Mouse (Mus musculus) CD4-positive, CD25-positive, alpha-beta regulatory T cell (primary cell): ENCODE data around the gene Dusp13. TPM values are rescaled to one million over a fixed set of nuclear protein-coding genes. Genes with fewer than 3 reads are reported as not detected.

Source experiments
- polyA plus RNA-seq: library from polyadenylated mRNA; unstranded; fragments of 100-300 nt; shearing (Covaris generic); gene quantifications from one replicate; pipeline ENCODE4 v1.2.1, GENCODE M21; 2017

The Dusp13 gene
- not detected for polyA plus RNA-seq

DNA sequence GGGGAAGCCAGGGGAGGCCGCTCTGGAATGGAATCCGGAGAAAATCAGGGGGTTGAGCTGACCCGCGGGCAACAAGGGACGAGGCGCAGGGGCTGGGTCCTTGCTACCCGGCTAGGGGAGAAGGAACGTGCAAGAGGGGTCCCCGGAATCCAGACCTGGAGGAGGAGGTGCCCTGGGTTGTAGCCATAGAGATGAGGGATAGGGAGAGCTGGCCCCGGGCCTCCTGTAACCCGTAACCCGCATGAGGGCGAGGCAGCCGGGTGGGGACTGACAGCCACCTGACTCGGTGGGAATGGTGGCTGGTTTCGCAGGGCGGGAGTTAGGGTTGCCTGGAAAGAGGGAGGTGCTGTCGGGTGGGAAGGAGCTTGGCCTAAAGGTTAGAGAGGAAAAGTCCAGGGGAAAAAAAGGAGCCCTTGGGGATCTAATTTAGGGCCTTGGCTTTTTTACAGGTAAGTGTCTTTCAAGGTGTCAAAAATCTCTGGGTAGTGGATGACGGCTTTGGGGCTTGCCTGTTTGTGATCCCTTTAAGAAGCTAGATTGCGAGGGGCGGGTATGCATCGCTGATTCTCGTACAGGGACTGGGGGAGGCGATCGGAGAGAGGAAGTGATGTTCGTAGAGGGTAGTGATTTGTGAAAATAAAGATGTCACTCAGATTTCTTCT, at the start of gene Dusp13:
Gene Dusp13 (minus strand): TSS at position 301 of the 662 bp plus-strand sequence.

DNA sequence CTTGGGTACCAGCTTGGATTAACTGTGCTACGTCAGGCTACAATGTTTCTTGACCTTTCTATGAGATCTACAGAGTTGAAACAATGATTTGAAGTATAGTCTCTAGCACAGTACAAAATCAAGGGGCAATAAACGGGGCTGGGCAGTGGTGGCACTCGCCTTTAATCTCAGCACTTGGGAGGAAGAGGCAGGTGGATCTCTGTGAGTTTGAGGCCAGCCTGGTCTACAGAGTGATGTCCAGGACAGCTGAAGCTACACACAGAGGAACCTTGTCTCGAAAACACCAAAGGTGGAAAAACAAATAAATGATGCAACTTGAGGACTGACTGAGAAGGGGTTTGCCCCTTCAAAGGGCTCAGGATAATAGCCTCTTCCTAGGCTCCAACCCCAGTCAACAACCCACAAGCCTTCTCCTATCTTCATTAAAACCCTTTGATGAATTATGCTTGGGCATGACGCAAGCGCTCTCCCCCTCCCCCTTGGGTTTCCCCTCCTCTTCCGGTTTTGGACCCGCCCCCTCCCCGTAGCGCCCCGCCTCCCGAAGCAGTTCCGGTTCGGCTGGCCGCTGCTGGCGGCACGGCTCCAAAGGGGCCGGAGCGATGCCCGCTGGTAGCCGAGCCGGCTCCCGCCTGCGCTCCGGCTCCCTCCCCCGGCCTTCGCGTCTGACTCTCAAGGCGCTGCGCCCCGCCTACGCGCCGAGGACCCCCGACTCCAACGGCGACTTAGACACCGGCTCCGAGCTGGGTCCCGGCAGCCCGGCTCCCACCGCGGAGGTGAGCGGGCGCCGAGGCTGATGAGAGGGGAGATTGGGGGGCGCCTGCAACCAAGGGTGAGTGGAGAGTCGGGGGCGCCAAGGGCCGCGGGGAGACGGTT, 737 bp downstream of the Dusp13 start, which contains the start of gene Samd8:
Gene Samd8 (plus strand): TSS at position 524 of the 873 bp plus-strand sequence.

DNA sequence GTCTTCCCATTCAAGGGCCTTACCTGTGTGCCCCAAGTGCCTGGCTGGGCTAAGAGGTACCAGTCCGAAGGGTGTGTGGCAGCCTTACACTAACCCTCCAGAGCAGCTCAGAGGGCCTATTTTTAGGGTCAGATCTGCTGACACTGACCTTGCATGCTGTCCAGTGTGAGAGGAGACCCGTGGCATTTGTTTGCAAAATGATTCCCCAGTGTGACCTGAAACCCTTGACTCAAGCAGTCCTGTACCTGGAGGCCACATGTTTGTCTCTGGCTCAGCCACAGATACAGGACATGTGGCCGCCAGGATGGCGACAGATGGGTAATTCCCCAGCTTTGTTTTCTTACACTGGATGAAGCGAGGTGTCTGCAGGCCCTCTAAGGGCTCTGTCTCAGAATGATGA, 36.5 kb downstream of the Dusp13 start, which contains the start of gene Dupd1:
Gene Dupd1 (minus strand): TSS at position 91 of the 400 bp plus-strand sequence.

Other genes starting within 250 kb of the Dusp13 start
- not detected for gene Dupd1, start 36.6 kb downstream of the Dusp13 start, polyA plus RNA-seq
- gene Samd8, start 650 bp downstream of the Dusp13 start, polyA plus RNA-seq: 8.8 TPM
- gene Vdac2, start 74.1 kb upstream of the Dusp13 start, polyA plus RNA-seq: 177 TPM
- 30.0 TPM for gene Comtd1, start 97.8 kb upstream of the Dusp13 start, polyA plus RNA-seq
- not detected for gene Zfp503, start 238.4 kb upstream of the Dusp13 start, polyA plus RNA-seq